Mouse (Mus musculus) midbrain, postnatal 0 days (tissue): ENCODE results near the gene Cygb. TPM values are rescaled to one million over a fixed set of nuclear protein-coding genes. Genes with fewer than 3 reads are reported as not detected.
"Not testable (repeated sequence)": the region's sequence is repeated elsewhere in the genome, so short reads cannot be mapped to it uniquely, and the experiment has no call there.

ENCODE experiments used
- ATAC-seq: fragments of 200-750 bp; cut with Nextera tagmentation; 2 replicates; pipeline ENCODE4 v1.8.0; 2017; ENCODE audit warnings: moderate number of reproducible peaks, mild to moderate bottlenecking, moderate TSS enrichment, moderate library complexity; ENCODE audit not compliant: low FRiP score
- DNase-seq: peaks from one replicate; pipeline ENCODE4 v3.0.0-alpha.2; 2015; ENCODE audit warnings: low spot score
- H3K27ac ChIP-seq: fragments of 300-500 bp; sonication (generic); 2 replicates; pipeline ENCODE4 v1.5.1; 2014; ENCODE audit warnings: low read depth, mild to moderate bottlenecking, low read length, mixed read lengths
- H3K27me3 ChIP-seq: fragments of 300-500 bp; sonication (generic); 2 replicates; pipeline ENCODE4 v1.6.1; 2014; ENCODE audit warnings: low read length, control low read depth, mixed read lengths; ENCODE audit not compliant: insufficient read depth
- H3K36me3 ChIP-seq: fragments of 300-500 bp; sonication (generic); 2 replicates; pipeline ENCODE4 v1.6.1; 2014; ENCODE audit warnings: low read length, control low read depth, mixed read lengths; ENCODE audit not compliant: insufficient read depth
- H3K4me1 ChIP-seq: fragments of 300-500 bp; sonication (generic); 2 replicates; pipeline ENCODE4 v1.6.1; 2014; ENCODE audit warnings: mild to moderate bottlenecking, control low read depth, antibody characterized with exemption, low read length, mixed read lengths; ENCODE audit not compliant: insufficient read depth
- H3K4me2 ChIP-seq: fragments of 300-500 bp; sonication (generic); 2 replicates; pipeline ENCODE4 v1.6.1; 2014; ENCODE audit warnings: low read depth, mild to moderate bottlenecking, low read length, mixed read lengths; ENCODE audit not compliant: poor library complexity, severe bottlenecking
- H3K4me3 ChIP-seq: fragments of 300-500 bp; sonication (generic); 2 replicates; pipeline ENCODE4 v1.5.1; 2014; ENCODE audit warnings: low read depth, mild to moderate bottlenecking, low read length, moderate library complexity
- H3K9ac ChIP-seq: fragments of 300-500 bp; sonication (generic); replicated peaks from 2 replicates; pipeline ENCODE4 v1.6.1; 2014; ENCODE audit warnings: mild to moderate bottlenecking, low read length, moderate library complexity, mixed read lengths; ENCODE audit not compliant: poor library complexity, severe bottlenecking
- H3K9me3 ChIP-seq: fragments of 300-500 bp; sonication (generic); 2 replicates; pipeline ENCODE4 v1.6.1; 2016; ENCODE audit warnings: low read length, control low read depth
- CTCF ChIP-seq: IDR thresholded peaks from 2 replicates; pipeline ENCODE4 v1.5.1; 2016; ENCODE audit warnings: antibody characterized with exemption, mild to moderate bottlenecking
- WGBS: fragments of 180-500 bp; shearing (Covaris S2); extraction: QIAGEN DNeasy Blood & Tissue Kit; methylation state at CpG from one replicate; pipeline ENCODE4 v1.1.7; 2014; 5-methylcytosine and 5-hydroxymethylcytosine counted together
- polyA plus RNA-seq: library from polyadenylated mRNA; unstranded; fragments of >200 nt; fragmentation: Nextera tagmentation; extraction: Ambion mirVana; gene quantifications from 2 replicates; pipeline ENCODE4 v1.2.1, GENCODE M21; 2015
- total RNA-seq: library from RNA; depleted of rRNA; stranded (reverse); fragments of >200 nt; gene quantifications from 2 replicates; pipeline ENCODE4 v1.2.3, GENCODE M21; 2014

The Cygb gene
- total and polyA plus RNA-seq, 2 experiments from 2014 or later: 40.5 to 44.2 TPM

- no peak overlapping the region for H3K4me3 ChIP-seq
- peaks cover 46% of the 10 kb centered on the region for H3K36me3 ChIP-seq
- H3K27ac ChIP-seq: no peak overlapping the region
- H3K4me2 ChIP-seq: no peak overlapping the region
- DNase-seq: no peak
- no peaks in the 10 kb centered on the region for H3K9me3 ChIP-seq
- 90% methylated on average over 8 of the region's 8 CpGs for WGBS
- peaks cover 3% of the 10 kb centered on the region; the same call in 1 of the 2 replicates for H3K4me1 ChIP-seq
- H3K9ac ChIP-seq: no peak overlapping the region
- no peak for TF ChIP-seq CTCF
- no peak for ATAC-seq
- H3K27me3 ChIP-seq: no peaks in the 10 kb centered on the region
Observed at GRCm38 (mm10) chr11:116677711-116678441, 23.8 kb upstream of the Cygb start.

DNA sequence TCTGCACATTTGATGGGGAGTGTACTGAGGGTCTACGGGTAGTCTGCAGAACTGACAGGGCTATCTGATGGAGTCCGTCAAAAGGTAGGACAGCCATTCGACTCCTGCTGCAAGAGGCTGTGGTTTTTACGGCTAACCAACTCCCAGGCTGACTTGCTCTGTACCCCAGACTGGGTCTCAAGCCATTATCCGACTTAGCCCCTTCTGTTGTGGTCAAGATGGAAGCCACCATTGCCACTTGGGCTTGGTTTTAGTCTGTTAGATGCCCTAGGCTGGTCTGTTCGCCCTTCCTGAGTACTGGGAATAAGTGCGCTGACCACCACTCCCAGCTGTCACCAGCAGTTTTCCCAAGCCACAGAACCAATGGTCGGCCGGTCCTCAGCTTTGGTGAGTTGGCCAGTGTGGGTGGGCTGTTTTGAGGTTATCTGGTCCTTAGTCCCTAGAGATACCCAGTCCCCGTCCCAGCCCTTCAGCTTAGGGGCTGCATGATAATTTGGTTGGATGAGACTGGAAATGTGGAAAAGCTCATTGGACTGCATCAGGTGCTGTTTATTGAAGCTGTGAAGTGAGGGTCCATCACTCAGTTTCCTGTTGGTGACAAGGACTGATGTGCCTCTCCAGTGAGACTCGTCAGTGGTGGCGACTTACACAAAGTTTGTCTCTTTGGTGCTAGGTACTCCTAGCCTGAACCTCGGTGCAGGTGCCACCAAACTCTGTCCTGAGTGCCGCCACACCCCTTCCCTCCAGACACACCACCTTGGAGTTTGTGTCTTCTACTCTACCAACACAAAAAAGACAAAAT lies 22.3 kb upstream of the Cygb start:
- Histone ChIP-seq H3K9me3 (no peaks in the 10 kb centered on the region), H3K4me1 (peaks cover 5% of the 10 kb centered on the region; the same call in 1 of the 2 replicates), H3K36me3 (peaks cover 40% of the 10 kb centered on the region), H3K27ac (no peak overlapping the region), H3K27me3 (no peaks in the 10 kb centered on the region), H3K4me3 (no peak overlapping the region), H3K4me2 (no peak overlapping the region), H3K9ac (no peak overlapping the region)
- ATAC-seq: no peak
- no peak for DNase-seq
- WGBS: 92% methylated on average over 14 of the region's 14 CpGs
- TF ChIP-seq CTCF: no peak

DNA sequence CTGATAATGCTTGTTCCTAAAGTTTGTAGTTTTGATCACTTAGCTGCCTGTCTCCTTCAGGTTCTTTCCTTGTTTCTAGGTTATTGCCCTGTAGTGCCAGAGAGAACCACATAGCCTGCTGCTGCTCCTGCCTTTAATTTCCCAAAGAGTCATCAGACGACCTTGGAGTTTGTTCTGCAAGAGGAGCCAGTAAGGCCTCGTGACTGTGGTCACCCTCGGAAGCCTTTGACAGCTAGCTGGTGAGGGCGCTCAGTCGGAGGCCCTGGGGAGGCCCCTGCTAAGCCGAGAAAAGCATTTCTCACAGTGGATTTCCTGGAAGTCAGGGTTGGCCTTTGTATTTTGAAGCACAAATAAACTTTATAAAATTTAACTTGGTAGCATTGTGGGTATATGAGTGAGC lies 21.3 kb upstream of the Cygb start:
- H3K4me2 ChIP-seq, H3K4me3 ChIP-seq, H3K27ac ChIP-seq, H3K9me3 ChIP-seq, H3K27me3 ChIP-seq, H3K4me1 ChIP-seq, DNase-seq, H3K9ac ChIP-seq, ATAC-seq: not testable (repeated sequence)
- WGBS: 73% methylated on average over 6 of the region's 6 CpGs
- peaks cover 37% of the 10 kb centered on the region for H3K36me3 ChIP-seq

DNA sequence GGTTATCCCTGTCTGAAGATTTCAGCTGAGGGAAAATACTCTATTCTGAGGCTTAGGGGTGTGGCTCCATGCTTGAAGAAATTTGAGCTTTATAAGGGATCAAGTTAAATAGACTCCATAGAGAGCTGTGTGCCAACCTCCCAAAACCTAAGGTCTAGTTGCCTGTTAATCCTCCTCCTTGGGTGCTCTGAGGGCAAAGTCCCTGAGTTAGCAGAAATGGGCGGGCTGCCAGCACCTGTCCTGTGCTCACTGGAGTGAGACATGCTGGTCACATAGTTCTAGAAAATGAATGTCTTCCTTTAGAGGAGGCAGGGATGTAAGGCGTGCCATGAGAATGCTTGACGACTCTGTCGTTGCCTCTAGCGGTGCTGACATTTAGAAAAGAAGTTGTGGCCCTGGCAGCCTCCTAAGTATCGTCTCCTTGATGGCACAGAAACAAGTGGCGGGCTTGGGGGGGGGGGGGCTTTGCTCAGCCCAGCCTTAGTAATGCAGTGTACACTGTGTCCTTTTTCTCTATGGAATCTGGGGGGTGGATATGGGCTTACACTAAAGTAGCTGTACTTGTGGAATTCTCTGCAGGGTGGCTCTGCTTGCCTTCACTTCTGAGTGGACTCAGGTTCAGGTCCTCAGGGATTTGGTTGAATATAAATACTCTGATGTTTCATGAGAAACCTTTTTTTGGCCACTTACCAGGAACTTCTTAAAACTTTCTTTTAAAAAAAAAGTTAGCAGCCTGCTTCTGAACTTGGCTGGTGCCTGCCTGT lies 20.7 kb upstream of the Cygb start:
- DNase-seq: no peak
- no peak for TF ChIP-seq CTCF
- no peak overlapping the region for H3K27ac ChIP-seq
- H3K9me3 ChIP-seq: no peaks in the 10 kb centered on the region
- H3K4me2 ChIP-seq: no peak overlapping the region
- H3K9ac ChIP-seq: no peak overlapping the region
- H3K4me3 ChIP-seq: no peak overlapping the region
- no peaks in the 10 kb centered on the region for H3K27me3 ChIP-seq
- H3K36me3 ChIP-seq: peaks cover 37% of the 10 kb centered on the region
- no peak for ATAC-seq
- peaks cover 5% of the 10 kb centered on the region; the same call in 1 of the 2 replicates for H3K4me1 ChIP-seq
- WGBS: 62% methylated on average over 7 of the region's 7 CpGs

- Histone ChIP-seq H3K9me3 (no peaks in the 10 kb centered on the region), H3K9ac (no peak overlapping the region)
Observed at GRCm38 (mm10) chr11:116673410-116673809, 19.3 kb upstream of the Cygb start.

More at GRCm38 (mm10) chr11:116673410-116673809, 19.3 kb upstream of the Cygb start:
- peaks cover 5% of the 10 kb centered on the region; the same call in 1 of the 2 replicates for H3K4me1 ChIP-seq
- H3K27ac ChIP-seq: no peak overlapping the region
- no peaks in the 10 kb centered on the region for H3K27me3 ChIP-seq
- TF ChIP-seq CTCF: no peak
- 92% methylated on average over 2 of the region's 2 CpGs for WGBS
- H3K36me3 ChIP-seq: peaks cover 31% of the 10 kb centered on the region
- ATAC-seq (no peak), DNase-seq (no peak)
- H3K4me3 ChIP-seq: no peak overlapping the region
- H3K4me2 ChIP-seq: no peak overlapping the region
